Mouse (Mus musculus): Measurements from ENCODE around the gene Gm7137. TPM values are rescaled to one million over a fixed set of nuclear protein-coding genes. Genes with fewer than 3 reads are reported as not detected.

The Gm7137 gene
- total RNA-seq, 1 experiment, result not detected

DNA sequence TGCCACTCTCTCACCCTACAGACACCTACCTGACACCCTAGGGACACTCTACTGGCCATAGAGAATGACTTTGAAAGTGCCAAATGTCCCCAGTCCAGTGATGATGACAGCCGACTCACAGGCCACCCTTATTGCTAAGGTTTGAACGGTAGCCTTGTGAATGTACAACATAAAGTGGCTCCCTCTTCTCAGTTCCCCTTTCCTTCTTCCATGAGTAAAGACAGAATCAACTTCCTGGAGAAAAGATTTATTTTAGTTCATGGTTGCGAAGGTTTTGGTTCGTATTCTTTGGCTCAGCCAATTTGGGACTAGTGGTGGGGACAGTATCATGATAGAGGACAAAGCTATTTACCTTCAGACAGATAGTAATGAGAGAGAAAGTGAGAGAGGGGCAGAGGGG is 49.1 kb downstream of the Gm7137 start:
- no peak overlapping the region for H3K27ac ChIP-seq (ENCODE audit: insufficient read depth, low read depth, low read length, poor library complexity, severe bottlenecking)

More for the DNA sequence above, 49.1 kb downstream of the Gm7137 start:
- Histone ChIP-seq H3K9ac (ENCODE audit: insufficient read depth, low read depth, low read length, poor library complexity, severe bottlenecking) (no peak overlapping the region), H3K9me3 (ENCODE audit: control insufficient read depth, insufficient read depth, low read depth, low read length) (no peaks in the 10 kb centered on the region), H3K4me3 (ENCODE audit: insufficient read depth in 1 of 2, low read depth in 1 of 2, low read length in 2 of 2, poor library complexity in 1 of 2, severe bottlenecking in 1 of 2) (no peak overlapping the region), H3K36me3 (ENCODE audit: control insufficient read depth, insufficient read depth, low read length, poor library complexity, severe bottlenecking) (no peaks in the 10 kb centered on the region), H3K4me1 (ENCODE audit: control insufficient read depth in 2 of 2, insufficient read depth in 2 of 2, low read length in 2 of 2, poor library complexity in 1 of 2) (no peaks in the 10 kb centered on the region)
- in situ Hi-C loops (cut with MboI; ENCODE audit: low sequenced_read_pairs in 2 of 2, unreplicated experiment in 2 of 2), result no loop called here
- no peak for DNase-seq (ENCODE audit: low read depth, low spot score)
- TF ChIP-seq ZNF384 (IDR thresholded peaks at IDR 0.05; ENCODE audit: low read depth, low read length) (no peak), ZC3H11A (IDR thresholded peaks at IDR 0.05; ENCODE audit: borderline replicate concordance, low read depth, low read length) (no peak), MAFK (IDR thresholded peaks at IDR 0.05; ENCODE audit: insufficient read depth, low read depth, low read length) (no peak), CHD2 (IDR thresholded peaks at IDR 0.05; ENCODE audit: low read depth, low read length) (no peak), HCFC1 (IDR thresholded peaks at IDR 0.05; ENCODE audit: borderline replicate concordance, insufficient read depth, low read length) (no peak)

Other genes starting within 250 kb of the Gm7137 start
- gene Pttg1ip, start 206.5 kb downstream of the Gm7137 start, total RNA-seq (2012; rRNA removed), result 115 and 142 TPM in 2 replicates
- 139 and 148 TPM in 2 replicates for gene Sumo3, start 182.1 kb downstream of the Gm7137 start, total RNA-seq (2012; rRNA removed)
- gene Gm49325, start 182.0 kb downstream of the Gm7137 start, total RNA-seq (2012; rRNA removed), result 1.7 and 5.4 TPM in 2 replicates
- 21.2 and 32.7 TPM in 2 replicates for gene Ube2g2, start 165.9 kb downstream of the Gm7137 start, total RNA-seq (2012; rRNA removed)
- gene Tspear, start 101.6 kb downstream of the Gm7137 start, total RNA-seq (2012; rRNA removed), result 0.49 and 0.90 TPM in 2 replicates
- not detected in 2 replicates for gene Gm19402, start 97.4 kb downstream of the Gm7137 start, total RNA-seq (2012; rRNA removed)
- gene Gm9508, start 91.0 kb downstream of the Gm7137 start, total RNA-seq (2012; rRNA removed), result not detected in 2 replicates
- not detected in 2 replicates for gene Gm10272, start 81.6 kb downstream of the Gm7137 start, total RNA-seq (2012; rRNA removed)
- gene Gm10024, start 76.7 kb downstream of the Gm7137 start, total RNA-seq (2012; rRNA removed), result not detected in 2 replicates
- not detected in 2 replicates for gene Gm10142, start 72.4 kb downstream of the Gm7137 start, total RNA-seq (2012; rRNA removed)
- gene Krtap12-1, start 67.6 kb downstream of the Gm7137 start, total RNA-seq (2012; rRNA removed), result not detected in 2 replicates
- gene Gm10100, start 61.7 kb downstream of the Gm7137 start, total RNA-seq (2012; rRNA removed), result not detected in 2 replicates
- not detected in 2 replicates for gene Gm18596, start 45.6 kb downstream of the Gm7137 start, total RNA-seq (2012; rRNA removed)
- gene Gm9736, start 36.8 kb downstream of the Gm7137 start, total RNA-seq (2012; rRNA removed), result not detected in 2 replicates
- not detected in 2 replicates for gene Gm3233, start 28.5 kb downstream of the Gm7137 start, total RNA-seq (2012; rRNA removed)
- not detected in 2 replicates for gene Gm3238, start 16.9 kb downstream of the Gm7137 start, total RNA-seq (2012; rRNA removed)
- not detected in 2 replicates for gene Gm7138, start 11.3 kb downstream of the Gm7137 start, total RNA-seq (2012; rRNA removed)
- not detected in 2 replicates for gene Gm3250, start 5.7 kb downstream of the Gm7137 start, total RNA-seq (2012; rRNA removed)
- gene Gm9639, start 6.9 kb upstream of the Gm7137 start, total RNA-seq (2012; rRNA removed), result not detected in 2 replicates
- gene Gm19668, start 10.9 kb upstream of the Gm7137 start, total RNA-seq (2012; rRNA removed), result not detected in 2 replicates
- gene Gm9507, start 23.6 kb upstream of the Gm7137 start, total RNA-seq (2012; rRNA removed), result not detected in 2 replicates
- gene Gm2696, start 26.5 kb upstream of the Gm7137 start, total RNA-seq (2012; rRNA removed), result not detected in 2 replicates
- gene Krtap10-4, start 38.9 kb upstream of the Gm7137 start, total RNA-seq (2012; rRNA removed), result not detected in 2 replicates
- gene Krtap10-10, start 47.7 kb upstream of the Gm7137 start, total RNA-seq (2012; rRNA removed), result not detected in 2 replicates
- gene Gm36176, start 58.6 kb upstream of the Gm7137 start, total RNA-seq (2012; rRNA removed), result not detected in 2 replicates
- not detected in 2 replicates for gene Gm10318, start 64.7 kb upstream of the Gm7137 start, total RNA-seq (2012; rRNA removed)
- gene Gm3285, start 73.8 kb upstream of the Gm7137 start, total RNA-seq (2012; rRNA removed), result not detected in 2 replicates
- gene Lrrc3, start 114.3 kb upstream of the Gm7137 start, total RNA-seq (2012; rRNA removed), result 2.5 and 4.1 TPM in 2 replicates
- gene Trpm2, start 182.4 kb upstream of the Gm7137 start, total RNA-seq (2012; rRNA removed), result 0.54 and 0.63 TPM in 2 replicates
- 7.1 and 8.4 TPM in 2 replicates for gene 1810043G02Rik, start 190.3 kb upstream of the Gm7137 start, total RNA-seq (2012; rRNA removed)
- 138 and 230 TPM in 2 replicates for gene Pfkl, start 221.9 kb upstream of the Gm7137 start, total RNA-seq (2012; rRNA removed)